Mouse (Mus musculus): ENCODE data around the gene Efna2. TPM values are rescaled to one million over a fixed set of nuclear protein-coding genes. Genes with fewer than 3 reads are reported as not detected.

Gene Efna2
- polyA plus RNA-seq, 1 experiment from 2014 or later = 6.5 TPM

GRCm38 (mm10) chr10:80238306-80238705 is 59.0 kb downstream of the Efna2 start:
- H3K27ac ChIP-seq (replicated peaks) = no peak overlapping the region
- H3K4me3 ChIP-seq (ENCODE audit: low read depth, low read length) = no peak overlapping the region
- H3K27me3 ChIP-seq (ENCODE audit: control insufficient read depth, insufficient read depth, low read length) = no peaks in the 10 kb centered on the region
- no peak for DNase-seq (ENCODE audit: low spot score)
- H3K4me1 ChIP-seq (replicated peaks; ENCODE audit: control insufficient read depth, insufficient read depth) = no peaks in the 10 kb centered on the region
- H3K9me3 ChIP-seq (ENCODE audit: control insufficient read depth, low read length) = no peaks in the 10 kb centered on the region
- TF ChIP-seq CTCF (IDR thresholded peaks at IDR 0.05; ENCODE audit: low read depth) = no peak
- no peak for TF ChIP-seq EP300 (optimal IDR thresholded peaks at IDR 0.05)
- no peak for ATAC-seq (ENCODE audit: low FRiP score, low TSS enrichment)
- H3K4me2 ChIP-seq (replicated peaks; ENCODE audit: low read depth) = no peak overlapping the region
- peaks cover 57% of the 10 kb centered on the region for H3K36me3 ChIP-seq (ENCODE audit: control insufficient read depth, insufficient read depth, low read length)
- WGBS = 85% methylated on average over 3 of the region's 3 CpGs
- H3K9ac ChIP-seq (ENCODE audit: low read length) = no peak overlapping the region

Other genes with a start within 250 kb of the Efna2 start
- 46.9 and 50.3 TPM in 2 replicates for gene Wdr18, start 219.3 kb upstream of the Efna2 start, polyA plus RNA-seq (2015; fragmentation: Nextera tagmentation; extraction: Ambion mirVana)
- gene Grin3b, start 208.8 kb upstream of the Efna2 start, polyA plus RNA-seq (2015; fragmentation: Nextera tagmentation; extraction: Ambion mirVana) = 0.17 and 0.18 TPM in 2 replicates
- 18.5 and 19.1 TPM in 2 replicates for gene Tmem259, start 195.2 kb upstream of the Efna2 start, polyA plus RNA-seq (2015; fragmentation: Nextera tagmentation; extraction: Ambion mirVana)
- gene Cnn2, start 190.9 kb upstream of the Efna2 start, polyA plus RNA-seq (2015; fragmentation: Nextera tagmentation; extraction: Ambion mirVana) = 236 and 245 TPM in 2 replicates
- 2.6 and 3.2 TPM in 2 replicates for gene Abca7, start 183.0 kb upstream of the Efna2 start, polyA plus RNA-seq (2015; fragmentation: Nextera tagmentation; extraction: Ambion mirVana)
- gene Arhgap45, start 162.8 kb upstream of the Efna2 start, polyA plus RNA-seq (2015; fragmentation: Nextera tagmentation; extraction: Ambion mirVana) = 2.0 TPM in 2 replicates
- 121 and 122 TPM in 2 replicates for gene Polr2e, start 139.7 kb upstream of the Efna2 start, polyA plus RNA-seq (2015; fragmentation: Nextera tagmentation; extraction: Ambion mirVana)
- 435 and 445 TPM in 2 replicates for gene Gpx4, start 132.3 kb upstream of the Efna2 start, polyA plus RNA-seq (2015; fragmentation: Nextera tagmentation; extraction: Ambion mirVana)
- 10.7 and 11.0 TPM in 2 replicates for gene Sbno2, start 73.9 kb upstream of the Efna2 start, polyA plus RNA-seq (2015; fragmentation: Nextera tagmentation; extraction: Ambion mirVana)
- 10.3 and 11.2 TPM in 2 replicates for gene Stk11, start 63.7 kb upstream of the Efna2 start, polyA plus RNA-seq (2015; fragmentation: Nextera tagmentation; extraction: Ambion mirVana)
- 679 and 705 TPM in 2 replicates for gene Atp5d, start 40.9 kb upstream of the Efna2 start, polyA plus RNA-seq (2015; fragmentation: Nextera tagmentation; extraction: Ambion mirVana)
- 4.2 and 4.3 TPM in 2 replicates for gene Cbarp, start 38.6 kb upstream of the Efna2 start, polyA plus RNA-seq (2015; fragmentation: Nextera tagmentation; extraction: Ambion mirVana)
- gene Midn, start 31.2 kb upstream of the Efna2 start, polyA plus RNA-seq (2015; fragmentation: Nextera tagmentation; extraction: Ambion mirVana) = 8.5 and 9.6 TPM in 2 replicates
- gene Cirbp, start 13.5 kb upstream of the Efna2 start, polyA plus RNA-seq (2015; fragmentation: Nextera tagmentation; extraction: Ambion mirVana) = 237 and 244 TPM in 2 replicates
- 13.9 and 14.1 TPM in 2 replicates for gene 1600002K03Rik, start 6.5 kb upstream of the Efna2 start, polyA plus RNA-seq (2015; fragmentation: Nextera tagmentation; extraction: Ambion mirVana)
- gene Mum1, start 47.0 kb downstream of the Efna2 start, polyA plus RNA-seq (2015; fragmentation: Nextera tagmentation; extraction: Ambion mirVana) = 23.1 and 23.9 TPM in 2 replicates
- 400 and 403 TPM in 2 replicates for gene Ndufs7, start 69.6 kb downstream of the Efna2 start, polyA plus RNA-seq (2015; fragmentation: Nextera tagmentation; extraction: Ambion mirVana)
- gene Gamt, start 81.5 kb downstream of the Efna2 start, polyA plus RNA-seq (2015; fragmentation: Nextera tagmentation; extraction: Ambion mirVana) = 16.3 and 17.4 TPM in 2 replicates
- 27.4 and 28.4 TPM in 2 replicates for gene Dazap1, start 82.0 kb downstream of the Efna2 start, polyA plus RNA-seq (2015; fragmentation: Nextera tagmentation; extraction: Ambion mirVana)
- 766 and 821 TPM in 2 replicates for gene Rps15, start 113.0 kb downstream of the Efna2 start, polyA plus RNA-seq (2015; fragmentation: Nextera tagmentation; extraction: Ambion mirVana)
- gene Apc2, start 116.5 kb downstream of the Efna2 start, polyA plus RNA-seq (2015; fragmentation: Nextera tagmentation; extraction: Ambion mirVana) = 1.2 and 1.3 TPM in 2 replicates
- gene 2310011J03Rik, start 141.1 kb downstream of the Efna2 start, polyA plus RNA-seq (2015; fragmentation: Nextera tagmentation; extraction: Ambion mirVana) = 50.3 and 51.2 TPM in 2 replicates
- 2.2 and 2.3 TPM in 2 replicates for gene Pcsk4, start 150.0 kb downstream of the Efna2 start, polyA plus RNA-seq (2015; fragmentation: Nextera tagmentation; extraction: Ambion mirVana)
- gene Reep6, start 150.5 kb downstream of the Efna2 start, polyA plus RNA-seq (2015; fragmentation: Nextera tagmentation; extraction: Ambion mirVana) = 13.5 and 17.6 TPM in 2 replicates
- 12.2 and 12.8 TPM in 2 replicates for gene Adamtsl5, start 168.9 kb downstream of the Efna2 start, polyA plus RNA-seq (2015; fragmentation: Nextera tagmentation; extraction: Ambion mirVana)
- gene Plk5, start 177.0 kb downstream of the Efna2 start, polyA plus RNA-seq (2015; fragmentation: Nextera tagmentation; extraction: Ambion mirVana) = 0.07 TPM in 2 replicates
- gene Mex3d, start 208.2 kb downstream of the Efna2 start, polyA plus RNA-seq (2015; fragmentation: Nextera tagmentation; extraction: Ambion mirVana) = 4.1 and 4.5 TPM in 2 replicates
- gene Mbd3, start 220.1 kb downstream of the Efna2 start, polyA plus RNA-seq (2015; fragmentation: Nextera tagmentation; extraction: Ambion mirVana) = 81.1 and 82.9 TPM in 2 replicates
- 859 and 899 TPM in 2 replicates for gene Uqcr11, start 227.3 kb downstream of the Efna2 start, polyA plus RNA-seq (2015; fragmentation: Nextera tagmentation; extraction: Ambion mirVana)

Data from stomach, postnatal 0 days (tissue).